Mouse (Mus musculus): ENCODE results near the gene Fcrlb.
"Not testable (repeated sequence)": the region's sequence is repeated elsewhere in the genome, so short reads cannot be mapped to it uniquely, and the experiment has no call there.

Fcrlb gene

DNA sequence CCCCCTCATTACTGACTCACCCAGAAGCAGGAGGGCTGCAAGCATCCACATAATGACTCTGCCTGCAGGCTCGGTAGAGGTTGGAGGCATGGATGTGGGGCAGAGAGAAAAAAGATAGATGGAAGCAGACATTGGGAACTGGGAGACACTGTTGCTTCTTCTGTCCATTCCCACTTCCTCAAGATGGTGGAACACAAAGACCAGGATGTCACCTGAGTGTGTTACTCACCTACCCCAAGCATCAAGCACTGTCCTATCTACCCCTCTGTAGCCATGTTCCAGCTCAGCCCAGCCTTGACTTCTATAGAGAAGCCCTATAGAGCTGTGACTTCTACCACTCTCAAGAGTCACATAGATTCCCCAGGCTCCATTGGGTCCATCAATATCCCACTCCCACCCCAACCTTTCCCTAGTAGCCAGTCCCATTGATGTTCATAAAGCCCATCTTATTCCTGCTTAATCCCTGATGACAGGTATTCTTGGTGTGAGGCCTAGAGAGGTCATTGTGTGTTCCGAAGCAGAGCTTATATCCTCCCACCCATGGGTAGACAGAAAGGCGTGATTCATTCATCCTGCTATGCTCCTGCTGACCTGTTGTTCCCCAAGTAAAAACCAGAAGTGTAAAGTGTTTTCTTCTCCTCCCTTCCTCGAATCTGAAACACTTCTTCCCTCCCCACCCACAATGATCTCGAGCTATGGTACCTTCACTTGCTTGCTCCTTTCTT lies at the start of gene Fcrlb:
Gene Fcrlb (minus strand): TSS at position 51 of the 725 bp plus-strand sequence.
- no peak for DNase-seq (ENCODE audit: low read depth, low spot score)

DNA sequence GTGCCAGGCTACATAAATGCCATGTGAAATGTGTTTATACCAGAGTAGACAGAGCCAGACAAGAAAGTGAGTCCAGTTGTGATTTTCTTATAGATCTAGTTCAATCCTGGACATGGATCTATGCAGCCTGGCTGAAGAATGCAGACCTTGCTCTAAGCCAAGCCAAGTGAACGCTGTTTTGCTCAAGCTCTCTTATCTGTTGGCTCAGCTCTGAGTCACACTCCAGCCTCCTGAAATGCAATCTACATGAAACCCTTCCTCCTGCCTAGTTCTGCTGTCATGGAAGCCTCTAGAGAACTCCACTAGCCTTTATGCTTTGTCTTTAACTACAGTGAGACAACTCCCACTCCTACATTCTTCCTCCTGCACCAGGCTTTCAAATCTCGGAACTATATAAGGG lies 49.6 kb upstream of the Fcrlb start:
- DNase-seq (ENCODE audit: low read depth, low spot score): no peak

DNA sequence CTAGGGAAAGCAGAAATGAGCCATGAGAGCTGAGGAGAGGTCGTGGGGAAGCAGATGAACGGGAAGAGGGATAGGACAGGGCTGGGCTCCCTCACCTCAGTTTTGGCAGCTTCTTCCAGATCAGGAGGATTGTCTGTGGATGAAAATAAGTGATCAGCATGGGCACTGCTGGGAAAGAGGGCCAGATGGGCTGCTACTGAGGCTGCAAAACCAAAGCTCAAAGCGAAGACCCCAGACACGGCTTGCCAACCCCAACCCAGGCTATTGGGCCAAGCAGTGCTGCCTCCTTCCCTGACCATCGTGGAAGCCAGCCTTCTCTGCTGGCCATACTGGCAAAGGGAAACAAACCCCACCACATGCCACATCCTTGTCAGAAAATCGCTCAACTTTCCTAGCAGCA lies 48.4 kb upstream of the Fcrlb start:
- DNase-seq (ENCODE audit: low read depth, low spot score): no peak

DNA sequence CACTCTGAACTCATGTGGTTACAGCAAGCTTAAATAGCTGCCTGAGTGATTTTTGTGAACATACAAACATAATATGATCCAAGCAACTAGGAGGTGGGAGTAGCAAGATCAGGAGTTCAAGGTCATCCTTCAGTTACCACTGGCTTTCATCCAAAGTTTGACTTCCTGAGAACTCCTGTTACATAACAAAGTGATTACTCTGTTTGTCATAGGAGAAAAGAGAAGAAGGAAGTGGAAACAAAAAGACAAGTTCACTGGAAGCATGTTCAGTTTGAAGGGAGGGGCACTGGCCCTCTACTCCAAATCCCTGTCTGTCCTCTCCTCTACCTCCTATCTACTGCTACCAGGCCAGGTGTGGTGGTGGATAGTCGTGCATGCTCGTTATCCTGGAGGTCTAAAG lies 47.0 kb upstream of the Fcrlb start:
- no peak for DNase-seq (ENCODE audit: low read depth, low spot score)

DNA sequence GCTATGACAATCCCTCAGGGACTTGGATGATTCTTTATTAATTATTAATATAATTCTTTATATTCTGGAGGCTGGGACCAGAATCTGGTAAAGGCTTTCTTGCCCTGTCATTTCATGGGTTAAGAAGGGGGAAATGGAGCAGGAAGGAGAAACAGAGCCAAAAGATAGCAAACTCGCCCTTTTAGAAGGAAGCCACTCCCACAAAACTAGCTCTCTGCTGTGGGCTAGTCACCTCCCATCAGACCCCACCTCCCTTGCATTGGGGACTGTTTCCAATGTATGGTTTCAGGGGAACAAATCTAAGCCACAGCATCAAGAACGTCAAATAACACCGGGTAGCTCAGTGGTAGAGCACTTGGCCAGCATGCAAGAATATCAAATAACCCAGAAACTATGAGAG lies 45.5 kb upstream of the Fcrlb start:
- DNase-seq (ENCODE audit: low read depth, low spot score): no peak

DNA sequence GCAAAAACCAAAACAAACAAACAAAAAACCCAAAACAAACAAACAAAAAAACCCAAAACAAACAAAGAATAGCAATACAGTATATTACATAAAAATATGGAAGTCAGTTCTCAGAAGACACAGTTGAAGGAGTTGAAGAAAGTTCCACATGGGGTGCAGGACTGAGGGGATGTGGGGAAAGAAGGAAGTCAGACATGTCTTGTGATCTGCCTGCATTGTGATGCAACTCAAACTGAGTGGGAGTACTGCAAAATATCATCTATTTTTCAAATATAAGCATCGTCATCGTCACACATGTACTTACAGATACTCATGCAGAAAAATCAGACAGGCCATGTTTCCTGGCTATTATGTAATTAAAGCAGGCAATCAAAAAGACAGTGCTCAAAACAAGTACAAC lies 40.5 kb upstream of the Fcrlb start:
- no peak for DNase-seq (ENCODE audit: low read depth, low spot score)

DNA sequence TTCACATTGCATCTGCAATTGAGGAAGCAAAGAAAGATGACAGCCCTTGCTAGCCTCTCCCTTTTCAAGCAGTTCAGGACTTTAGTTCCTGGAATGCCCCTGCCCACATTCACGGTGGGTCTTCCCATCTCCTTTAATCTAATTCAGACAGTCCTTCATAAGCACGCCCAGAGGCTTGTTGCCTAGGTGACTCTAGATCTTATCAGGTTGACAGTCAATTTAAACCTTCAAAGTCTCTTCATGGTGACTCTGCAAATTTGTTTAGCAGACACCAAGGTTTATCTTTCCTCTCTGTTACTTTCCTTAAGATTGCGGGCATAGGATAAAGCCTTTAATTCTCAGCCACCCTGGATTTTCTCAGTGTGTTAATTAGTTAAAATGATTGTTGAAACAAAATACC lies 38.0 kb upstream of the Fcrlb start:
- no peak for DNase-seq (ENCODE audit: low read depth, low spot score)

DNA sequence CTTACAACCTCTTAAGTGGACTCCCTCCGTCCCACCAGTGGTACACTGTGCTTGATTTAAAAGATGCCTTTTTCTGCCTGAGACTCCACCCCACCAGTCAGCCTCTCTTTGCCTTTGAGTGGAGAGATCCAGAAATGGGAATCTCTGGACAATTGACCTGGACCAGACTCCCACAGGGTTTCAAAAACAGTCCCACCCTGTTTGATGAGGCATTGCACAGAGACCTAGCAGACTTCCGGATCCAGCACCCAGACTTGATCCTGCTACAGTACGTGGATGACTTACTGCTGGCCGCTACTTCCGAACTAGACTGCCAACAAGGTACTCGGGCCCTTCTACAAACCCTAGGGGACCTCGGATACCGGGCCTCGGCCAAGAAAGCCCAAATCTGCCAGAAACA lies 32.2 kb upstream of the Fcrlb start:
- not testable (repeated sequence) for DNase-seq (ENCODE audit: low read depth, low spot score)

DNA sequence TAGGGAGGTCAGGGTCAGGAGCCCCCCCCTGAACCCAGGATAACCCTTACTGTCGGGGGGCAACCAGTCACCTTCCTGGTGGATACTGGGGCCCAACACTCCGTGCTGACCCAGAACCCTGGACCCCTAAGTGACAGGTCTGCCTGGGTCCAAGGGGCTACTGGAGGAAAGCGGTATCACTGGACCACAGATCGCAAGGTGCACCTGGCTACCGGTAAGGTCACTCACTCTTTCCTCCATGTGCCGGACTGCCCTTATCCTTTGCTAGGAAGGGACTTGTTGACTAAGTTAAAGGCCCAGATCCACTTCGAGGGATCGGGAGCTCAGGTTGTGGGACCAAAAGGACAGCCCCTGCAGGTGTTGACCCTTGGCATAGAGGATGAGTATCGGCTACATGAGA lies 31.4 kb upstream of the Fcrlb start:
- not testable (repeated sequence) for DNase-seq (ENCODE audit: low read depth, low spot score)

DNA sequence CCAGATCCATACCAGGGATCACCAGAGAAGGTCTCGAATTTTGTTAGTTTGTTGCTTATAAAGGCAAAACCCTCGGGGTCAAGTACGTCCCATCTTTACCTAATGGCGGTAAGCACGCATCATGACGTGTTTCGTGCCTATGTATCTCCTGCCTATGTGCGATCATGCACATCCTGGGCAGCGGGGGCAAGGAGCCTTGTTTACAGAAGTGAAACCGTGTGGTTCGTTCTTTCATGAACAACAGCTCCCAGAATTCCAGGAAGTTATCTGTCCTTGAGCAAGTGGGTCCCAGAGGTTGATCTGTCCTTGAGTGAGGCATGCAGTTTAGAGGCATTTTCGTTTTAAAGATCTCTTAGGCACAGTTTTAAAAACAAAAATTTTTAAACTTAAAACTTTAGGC lies 26.5 kb upstream of the Fcrlb start:
- no peak for DNase-seq (ENCODE audit: low read depth, low spot score)

DNA sequence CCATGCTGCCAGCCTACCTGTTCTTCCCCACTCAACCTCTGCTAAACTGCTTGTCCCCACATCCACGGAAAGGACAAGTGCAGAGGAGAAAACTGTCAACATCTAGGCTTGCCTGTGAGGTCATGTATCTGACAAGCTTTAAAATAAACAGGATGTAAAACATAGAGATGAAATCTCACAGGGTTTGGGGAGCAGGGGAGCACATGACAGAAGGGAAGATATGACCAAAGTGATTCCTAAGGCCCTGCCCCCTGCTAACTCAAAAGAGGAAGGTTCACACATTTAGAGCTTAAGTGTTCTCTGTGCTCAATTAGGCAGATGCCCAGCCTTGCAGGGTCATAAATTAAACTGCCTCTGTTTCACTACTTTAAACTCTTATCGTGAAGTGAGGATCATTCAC lies 21.6 kb upstream of the Fcrlb start:
- peak; percentile 12 for DNase-seq (ENCODE audit: low read depth, low spot score)

DNA sequence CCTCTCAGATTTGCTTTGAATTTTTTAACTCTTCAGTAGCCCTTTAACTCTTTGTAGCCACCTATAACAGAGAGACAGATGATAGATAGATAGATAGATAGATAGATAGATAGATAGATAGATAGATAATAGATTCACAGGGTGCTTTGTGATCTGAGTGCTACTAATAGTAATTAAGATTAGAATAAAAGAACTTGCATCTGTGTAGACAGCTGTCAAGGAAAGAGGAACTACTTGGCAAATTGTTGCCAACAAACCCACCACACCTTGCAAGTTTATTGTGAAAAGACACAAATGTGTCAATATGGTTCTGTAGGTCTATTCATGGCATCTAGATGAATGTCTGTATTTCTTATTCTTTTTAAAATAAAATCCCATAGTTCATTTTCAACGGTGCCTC lies 21.2 kb upstream of the Fcrlb start:
- no peak for DNase-seq (ENCODE audit: low read depth, low spot score)

DNA sequence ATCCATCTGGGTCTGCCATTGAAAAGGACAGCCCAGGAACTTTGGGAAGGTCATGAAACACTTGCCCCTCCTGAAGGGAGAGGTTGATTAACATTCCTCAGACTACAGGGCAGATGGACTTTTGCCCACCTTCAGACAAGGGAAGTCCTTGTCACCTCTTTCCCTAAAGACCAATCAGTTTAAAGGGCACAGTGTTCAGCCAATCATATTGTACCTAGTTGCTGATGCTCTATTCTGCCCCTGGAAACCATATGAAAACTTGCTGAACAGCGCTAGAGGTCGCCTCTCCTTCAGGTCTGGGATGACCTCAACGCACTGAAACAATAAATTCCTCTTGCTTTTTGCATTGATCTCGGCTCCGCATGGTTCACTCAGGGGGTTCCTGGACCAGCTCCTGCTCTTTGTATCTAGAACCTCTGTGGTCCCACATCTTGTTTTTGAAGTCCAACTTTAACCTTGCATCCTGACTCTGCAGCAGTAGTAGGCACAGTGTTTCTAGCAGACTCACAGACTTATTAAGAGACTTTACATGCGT lies 20.7 kb upstream of the Fcrlb start:
- no peak for DNase-seq (ENCODE audit: low read depth, low spot score)

DNA sequence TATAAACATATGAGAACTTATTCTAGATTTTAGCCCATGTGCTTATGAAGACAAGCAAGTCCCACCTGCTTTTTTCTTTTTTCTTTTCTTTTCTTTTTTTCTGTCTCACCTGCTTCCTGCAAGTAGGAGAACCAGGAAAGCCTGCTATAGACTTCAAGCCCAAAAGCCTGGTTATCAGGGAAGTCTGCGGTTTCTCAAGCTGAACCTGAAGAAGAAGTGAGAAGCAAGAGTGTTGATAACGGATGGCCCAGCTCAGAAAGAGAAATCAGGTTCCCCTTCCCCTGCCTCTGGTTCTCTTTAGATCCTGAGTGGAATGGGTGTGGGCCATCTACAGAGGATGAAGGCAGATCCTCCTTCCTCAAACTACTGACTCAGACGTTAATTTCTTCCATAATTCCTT lies 19.3 kb upstream of the Fcrlb start:
- no peak for DNase-seq (ENCODE audit: low read depth, low spot score)

DNA sequence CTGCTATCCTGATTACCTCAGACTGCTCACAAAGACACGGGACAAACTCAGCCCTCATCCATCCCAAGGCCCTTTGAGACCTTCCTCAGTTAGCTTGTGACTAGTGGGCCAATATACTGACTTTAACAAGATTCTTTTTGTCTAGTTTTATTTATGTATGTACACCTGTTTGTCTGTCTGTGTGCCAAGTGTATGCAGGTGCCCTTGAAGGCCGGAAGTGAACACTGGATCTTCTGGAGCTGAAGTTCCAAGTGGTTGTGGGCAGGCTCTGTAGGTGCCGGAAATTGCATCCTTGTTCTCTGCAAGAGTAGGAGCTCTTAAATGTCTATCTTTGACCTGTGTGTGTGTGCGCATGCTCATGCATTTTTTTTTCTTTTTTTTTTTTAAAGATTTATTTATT lies 16.5 kb upstream of the Fcrlb start:
- no peak for DNase-seq (ENCODE audit: low read depth, low spot score)

DNA sequence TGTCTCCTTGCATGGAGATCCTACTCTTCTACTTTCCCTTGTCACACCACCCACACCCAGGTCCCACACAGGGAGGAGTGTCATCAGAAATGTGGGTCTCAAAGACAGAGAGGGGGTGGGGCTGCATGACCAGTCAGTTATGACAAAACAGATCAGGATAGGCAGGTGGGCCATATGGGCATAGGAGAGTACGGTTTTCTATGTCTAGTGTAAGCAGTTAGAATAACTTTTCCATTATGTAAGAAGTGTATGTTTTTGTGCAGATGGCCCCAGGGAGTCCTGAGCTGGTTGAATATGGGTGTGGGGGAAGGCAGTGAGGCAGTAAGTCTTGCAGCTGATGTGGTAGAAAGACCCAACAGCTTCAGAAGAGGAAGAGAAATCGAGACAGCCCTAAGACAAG lies 15.7 kb upstream of the Fcrlb start:
- no peak for DNase-seq (ENCODE audit: low read depth, low spot score)

DNA sequence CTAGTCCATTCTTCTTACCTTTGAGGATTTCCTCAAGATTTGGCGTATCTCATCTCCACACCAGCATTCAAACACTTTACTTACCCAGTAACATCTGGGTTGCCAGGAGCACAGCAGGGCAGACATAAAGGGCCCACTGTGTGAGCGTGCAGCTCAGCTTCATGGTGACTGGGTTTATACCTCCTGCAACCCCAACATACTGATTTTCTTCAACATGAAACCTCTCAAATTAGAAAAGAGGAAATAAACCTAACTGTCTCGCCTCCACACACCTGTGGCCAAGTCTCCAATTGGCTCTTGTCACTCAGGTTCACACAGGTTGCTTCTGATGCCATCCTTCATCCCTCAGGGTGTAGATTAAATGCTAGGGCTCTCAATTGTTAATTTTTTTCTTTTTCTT lies 14.6 kb upstream of the Fcrlb start, which contains the start of gene Fcrla:
Gene Fcrla (minus strand): TSS at position 206 of the 400 bp plus-strand sequence.
- no peak for DNase-seq (ENCODE audit: low read depth, low spot score)

DNA sequence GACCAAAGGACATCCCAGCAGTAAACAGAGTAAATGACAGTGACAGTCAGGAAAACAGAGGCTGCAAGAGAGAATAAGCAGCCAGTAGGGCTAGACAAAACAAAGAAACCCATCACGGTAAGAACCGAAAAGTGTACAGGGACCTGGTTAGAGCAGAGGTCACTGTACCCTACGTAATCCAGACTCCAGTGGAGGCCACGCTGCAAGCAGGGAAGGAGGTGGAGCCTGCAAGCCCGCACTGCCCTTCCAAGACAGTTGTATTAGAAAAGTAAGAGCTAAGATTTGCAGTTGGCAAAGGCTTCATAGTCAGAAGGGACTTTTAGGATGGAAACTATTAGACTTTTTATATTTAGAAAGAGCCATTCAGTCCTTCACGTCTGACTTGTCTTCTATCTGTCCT lies 14.2 kb upstream of the Fcrlb start:
- no peak for DNase-seq (ENCODE audit: low read depth, low spot score)

DNA sequence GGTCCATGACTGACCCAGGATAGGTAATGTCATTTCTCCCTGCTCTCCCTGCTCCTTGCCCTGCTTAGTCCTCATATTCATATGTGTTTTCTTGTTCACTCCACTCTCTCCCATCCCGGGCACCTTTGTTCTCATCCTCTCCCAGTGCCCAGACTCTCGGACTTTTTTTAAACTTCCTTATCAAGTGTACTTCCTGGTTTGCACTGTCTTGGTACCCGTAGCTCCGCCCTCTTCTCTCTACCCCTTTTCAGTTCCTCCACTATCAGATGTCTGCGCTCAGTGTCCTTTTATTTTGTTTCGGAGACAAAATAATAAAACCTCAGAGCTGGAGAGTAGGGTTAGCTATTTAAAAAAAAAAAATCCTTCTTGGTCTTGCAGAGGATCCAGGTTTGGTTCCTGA lies 11.7 kb upstream of the Fcrlb start:
- DNase-seq (ENCODE audit: low read depth, low spot score): no peak

DNA sequence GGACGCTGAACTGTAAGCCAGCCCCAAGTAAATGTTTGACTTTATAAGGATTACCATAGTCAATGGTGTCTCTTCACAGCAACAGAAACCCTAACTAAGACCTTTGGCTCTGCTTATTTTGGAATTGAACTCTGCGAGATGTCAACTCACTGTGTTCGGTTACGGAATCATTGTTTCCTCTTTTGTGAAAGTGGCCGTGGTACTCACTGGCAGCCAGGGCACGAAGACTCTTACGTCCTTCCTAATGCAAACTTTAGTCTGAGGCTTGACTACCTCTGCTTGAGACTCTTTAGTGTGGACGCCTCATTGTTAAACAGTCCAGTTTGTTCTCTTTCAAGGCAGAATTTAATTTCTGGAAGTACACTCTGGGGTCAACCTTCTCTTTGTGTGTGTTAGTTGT lies 6.6 kb upstream of the Fcrlb start:
- no peak for DNase-seq (ENCODE audit: low read depth, low spot score)

DNA sequence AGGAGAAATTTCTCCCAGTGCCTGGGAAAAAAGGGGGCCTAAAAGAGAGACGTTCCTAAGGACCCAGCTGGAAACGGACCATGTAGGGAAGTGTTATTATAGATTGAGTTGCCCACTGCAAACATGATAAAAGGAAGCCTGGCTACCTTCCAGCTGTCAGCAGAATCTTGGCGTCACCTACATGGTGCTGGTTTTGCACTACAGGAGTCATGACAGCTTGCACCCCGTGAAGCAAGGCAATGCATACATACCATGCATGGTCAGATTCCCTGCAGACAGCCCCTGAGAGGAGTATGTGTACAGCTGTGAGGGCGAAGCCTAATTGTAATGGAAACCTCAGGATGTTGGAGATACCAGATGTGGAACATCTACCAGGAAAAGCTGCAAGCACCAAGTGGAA lies 2.9 kb upstream of the Fcrlb start:
- DNase-seq (ENCODE audit: low read depth, low spot score): no peak

DNA sequence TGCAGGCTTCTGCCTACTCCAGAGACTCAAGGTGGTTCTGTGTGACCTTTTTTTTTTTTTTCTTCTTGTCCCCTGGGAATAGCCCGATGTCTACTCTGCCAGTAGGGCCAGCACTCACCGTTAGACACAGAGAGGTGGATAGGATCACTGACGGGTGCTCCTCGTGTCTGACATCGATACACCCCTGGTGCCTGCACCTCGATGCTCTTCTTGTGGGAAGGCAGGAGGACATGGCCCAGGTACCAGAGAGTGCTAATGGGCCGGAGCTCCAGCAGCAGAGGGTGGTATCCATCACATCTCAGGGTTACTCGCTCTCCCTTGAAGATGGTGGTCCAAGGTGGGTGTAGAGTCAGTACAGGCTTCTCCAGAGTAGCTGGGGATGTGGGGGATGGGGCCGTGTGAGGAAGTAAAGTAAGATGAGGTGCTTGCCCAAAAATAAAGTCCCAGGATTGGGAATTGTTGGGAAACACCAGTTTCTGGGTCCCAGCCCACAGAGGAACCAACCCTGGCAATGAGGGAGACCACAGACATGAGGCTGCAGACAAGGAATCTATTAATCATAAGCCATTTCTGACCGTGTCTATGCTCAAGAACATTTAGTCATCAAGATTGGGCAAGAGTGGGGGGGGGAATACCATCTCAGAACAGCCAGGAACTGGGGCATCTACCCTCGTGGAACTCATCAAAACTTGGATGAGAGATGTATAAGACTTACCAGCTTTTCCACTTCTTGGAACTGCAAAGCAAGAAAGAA lies 657 bp downstream of the Fcrlb start:
- no peak for DNase-seq (ENCODE audit: low read depth, low spot score)

DNA sequence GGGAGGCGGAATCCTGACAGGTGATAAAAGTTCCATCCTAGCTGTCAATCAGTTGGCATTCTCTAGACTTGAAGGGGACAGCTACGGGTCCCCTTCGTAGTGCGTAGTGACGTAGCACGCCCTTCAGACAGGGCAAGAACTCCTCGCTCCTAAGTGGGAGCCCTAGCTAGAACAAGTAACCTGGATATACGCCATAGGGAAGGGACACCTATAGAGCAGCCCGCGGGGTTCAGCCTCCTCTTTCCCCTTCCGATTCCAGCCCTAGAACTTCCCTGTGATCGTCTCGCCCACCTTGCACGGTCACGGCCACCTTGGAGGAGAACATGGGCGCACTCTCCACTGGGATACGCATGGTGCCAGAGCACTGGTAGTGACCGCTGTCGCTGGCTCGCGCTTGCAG lies 4.4 kb downstream of the Fcrlb start:
- no peak for DNase-seq (ENCODE audit: low read depth, low spot score)

All from CD4-positive helper T cell, adult 2 months (primary cell).